Comparison of ENCODE assay signal across 8 mouse cellular contexts in genomic region chr4:132344403-132345134, GRCm38 (mm10). TPM values are rescaled to one million over a fixed set of nuclear protein-coding genes. Genes with fewer than 3 reads are reported as not detected.
DNase-seq lines count a peak whose midpoint lies in the region; ATAC-seq and TF ChIP-seq lines count a peak whose summit lies in the region.

No protein-coding gene starts in this region.

- H3K27ac ChIP-seq in testis, adult 2 months (ENCODE audit: control insufficient read depth, insufficient read depth, low read depth, low read length): peak overlapping the region; percentile 67
- no peak overlapping the region for H3K27ac ChIP-seq in midbrain, embryonic 13.5 days

- no peaks in the 10 kb centered on the region for H3K27me3 ChIP-seq in testis, adult 2 months (ENCODE audit: control insufficient read depth, insufficient read depth, low read length)
- no peaks in the 10 kb centered on the region for H3K27me3 ChIP-seq in midbrain, embryonic 13.5 days

- H3K36me3 ChIP-seq in testis, adult 2 months (ENCODE audit: control insufficient read depth, insufficient read depth, low read length): no peaks in the 10 kb centered on the region; the same call in 1 of the 2 replicates
- peaks cover 3% of the 10 kb centered on the region for H3K36me3 ChIP-seq in midbrain, embryonic 13.5 days

- H3K4me1 ChIP-seq in testis, adult 2 months (ENCODE audit: control insufficient read depth, insufficient read depth, low read length): no peaks in the 10 kb centered on the region; the same call in 1 of the 2 replicates
- peaks cover 21% of the 10 kb centered on the region for H3K4me1 ChIP-seq in midbrain, embryonic 13.5 days (replicated peaks)

- peak overlapping the region; percentile 97 for H3K4me2 ChIP-seq in midbrain, embryonic 13.5 days (replicated peaks)

- TF ChIP-seq CTCF in testis, adult 2 months (IDR thresholded peaks at IDR 0.05; ENCODE audit: control insufficient read depth, insufficient read depth, insufficient replicate concordance, low read depth, low read length): no peak

- 0 out of 2 replicates have a peak, but pooled peaks have one; percentile 9 for ATAC-seq in midbrain, embryonic 13.5 days

- 8% methylated on average over 13 of the region's 13 CpGs for WGBS in midbrain, embryonic 13.5 days

- H3K9me3 ChIP-seq in midbrain, embryonic 13.5 days: no peaks in the 10 kb centered on the region

- DNase-seq in adrenal gland, postnatal 14 days: peak; percentile 39
- DNase-seq in adrenal gland, adult 18-20 months (ENCODE audit: low spot score in 2 of 2): no peak
- DNase-seq in testis, postnatal 10 days (ENCODE audit: low spot score): no peak
- peak; percentile 72 for DNase-seq in induced T-regulatory cell, adult 2 months (ENCODE audit: low read depth)
- DNase-seq in layer of hippocampus, adult 9-11 months: no peak
- DNase-seq in gastrocnemius, postnatal 25 days: no peak

- H3K9ac ChIP-seq in midbrain, embryonic 13.5 days (replicated peaks): peak overlapping the region; percentile 75

- peak overlapping the region; percentile 89 for H3K4me3 ChIP-seq in testis, adult 2 months (ENCODE audit: control insufficient read depth, low read depth, low read length)
- peak overlapping the region; percentile 68 for H3K4me3 ChIP-seq in midbrain, embryonic 13.5 days (replicated peaks)

- TF ChIP-seq POLR2A in testis, adult 2 months (IDR thresholded peaks at IDR 0.05; ENCODE audit: control insufficient read depth, low read depth, low read length): 0 out of 2 replicates have a peak, but pooled peaks have one; percentile 15

RNA-seq across cellular contexts. Expression of gene Rcc1, which starts 8.8 kb away (rescaled TPM):
- total RNA-seq in adrenal gland, postnatal 14 days (2021): 20.6 and 24.9 TPM in 2 replicates
- 10 to 100 TPM; 15.4 to 15.6 TPM for total RNA-seq in adrenal gland, adult 18-20 months (2021)
- polyA plus RNA-seq in testis, adult 2 months (2012; rRNA removed): 179 and 185 TPM in 2 replicates
- 54.1 and 54.6 TPM in 2 replicates for polyA plus RNA-seq in midbrain, embryonic 13.5 days (2015; fragmentation: Nextera tagmentation; extraction: Ambion mirVana)
- 1 to 10 TPM; 6.5 to 6.6 TPM for total RNA-seq in gastrocnemius, postnatal 25 days (2021)

RNA-seq across cellular contexts. Expression of gene Trnau1ap, which starts 15.2 kb away (rescaled TPM):
- 33.2 and 35.3 TPM in 2 replicates for total RNA-seq in adrenal gland, postnatal 14 days (2021)
- total RNA-seq in adrenal gland, adult 18-20 months (2021): 10 to 100 TPM; 27.1 to 32.9 TPM
- 5.1 and 6.0 TPM in 2 replicates for polyA plus RNA-seq in testis, adult 2 months (2012; rRNA removed)
- 78.6 and 83.6 TPM in 2 replicates for polyA plus RNA-seq in midbrain, embryonic 13.5 days (2015; fragmentation: Nextera tagmentation; extraction: Ambion mirVana)
- total RNA-seq in gastrocnemius, postnatal 25 days (2021): 10 to 100 TPM in 1 of 2 experiments, 1 to 10 TPM in 1; 9.9 to 10.4 TPM

RNA-seq across cellular contexts. Expression of gene Rab42, which starts 41.4 kb away (rescaled TPM):
- 0.93 and 3.5 TPM in 2 replicates for total RNA-seq in adrenal gland, postnatal 14 days (2021)
- total RNA-seq in adrenal gland, adult 18-20 months (2021): 1 to 10 TPM; 1.4 to 1.6 TPM
- 24.9 and 31.4 TPM in 2 replicates for polyA plus RNA-seq in testis, adult 2 months (2012; rRNA removed)
- 0.58 and 0.92 TPM in 2 replicates for polyA plus RNA-seq in midbrain, embryonic 13.5 days (2015; fragmentation: Nextera tagmentation; extraction: Ambion mirVana)
- under 1 TPM in 1 of 2 experiments, not detected in 1; 0.48 TPM for total RNA-seq in gastrocnemius, postnatal 25 days (2021)

Comparison
In these comparisons a context has a peak if more than half of its experiments do, and no peak if none do; other contexts are left out.
1. DNase-seq: peak in adrenal gland, postnatal 14 days (single experiment) and induced T-regulatory cell, adult 2 months (single experiment); none in adrenal gland, adult 18-20 months (0 of 2), testis, postnatal 10 days (single experiment), layer of hippocampus, adult 9-11 months (single experiment) and gastrocnemius, postnatal 25 days (single experiment).